Mouse (Mus musculus) liver, embryonic 12.5 days (tissue): ENCODE data around the gene Acsf2. TPM values are rescaled to one million over a fixed set of nuclear protein-coding genes. Genes with fewer than 3 reads are reported as not detected.

Source experiments
- ATAC-seq: fragments of 200-750 bp; cut with Nextera tagmentation; 2 replicates; pipeline ENCODE4 v1.8.0; 2017; ENCODE audit warnings: moderate number of reproducible peaks, mild to moderate bottlenecking, moderate library complexity
- H3K27ac ChIP-seq: fragments of 300-500 bp; sonication (generic); 2 replicates; pipeline ENCODE4 v1.5.1; 2016; ENCODE audit warnings: mild to moderate bottlenecking
- H3K27me3 ChIP-seq: fragments of 300-500 bp; sonication (generic); replicated peaks from 2 replicates; pipeline ENCODE4 v1.6.1; 2016; ENCODE audit warnings: mild to moderate bottlenecking, moderate library complexity
- H3K36me3 ChIP-seq: fragments of 300-500 bp; sonication (generic); 2 replicates; pipeline ENCODE4 v1.6.1; 2016; ENCODE audit warnings: mild to moderate bottlenecking, moderate library complexity
- H3K4me1 ChIP-seq: fragments of 300-500 bp; sonication (generic); 2 replicates; pipeline ENCODE4 v1.6.1; 2016
- H3K4me2 ChIP-seq: fragments of 300-500 bp; sonication (generic); 2 replicates; pipeline ENCODE4 v1.6.1; 2016; ENCODE audit warnings: mild to moderate bottlenecking, moderate library complexity
- H3K4me3 ChIP-seq: fragments of 300-500 bp; sonication (generic); 2 replicates; pipeline ENCODE4 v1.5.1; 2016; ENCODE audit warnings: mild to moderate bottlenecking, moderate library complexity
- H3K9ac ChIP-seq: fragments of 300-500 bp; sonication (generic); 2 replicates; pipeline ENCODE4 v1.6.1; 2016; ENCODE audit warnings: mild to moderate bottlenecking, moderate library complexity
- H3K9me3 ChIP-seq: fragments of 300-500 bp; sonication (generic); replicated peaks from 2 replicates; pipeline ENCODE4 v1.6.1; 2016; ENCODE audit warnings: mild to moderate bottlenecking, moderate library complexity
- WGBS: fragments of 180-500 bp; shearing (Covaris S2); methylation state at CpG from one replicate; pipeline ENCODE4 v1.1.7; 2016; ENCODE audit not compliant: insufficient replicate concordance; 5-methylcytosine and 5-hydroxymethylcytosine counted together
- polyA plus RNA-seq: library from polyadenylated mRNA; unstranded; fragments of >200 nt; fragmentation: Nextera tagmentation; extraction: Ambion mirVana; gene quantifications from 2 replicates; pipeline ENCODE4 v1.2.1, GENCODE M21; 2016

Acsf2 gene
- polyA plus RNA-seq, 1 experiment from 2014 or later = 1.2 TPM

- peaks cover 22% of the 10 kb centered on the region for H3K4me1 ChIP-seq
- no peak for ATAC-seq
- no peaks in the 10 kb centered on the region for H3K36me3 ChIP-seq
- H3K4me3 ChIP-seq = no peak overlapping the region
- WGBS = 28% methylated on average over 5 of the region's 5 CpGs
- H3K9me3 ChIP-seq = no peaks in the 10 kb centered on the region
- no peak overlapping the region for H3K9ac ChIP-seq
- H3K27ac ChIP-seq = no peak overlapping the region
- H3K4me2 ChIP-seq = peak overlapping the region; percentile 59
- H3K27me3 ChIP-seq = peaks cover 43% of the 10 kb centered on the region
These were observed 37.9 kb downstream of the Acsf2 start for GRCm38 (mm10) chr11:94563821-94564220.

- peaks cover 22% of the 10 kb centered on the region for H3K4me1 ChIP-seq
- no peaks in the 10 kb centered on the region for H3K9me3 ChIP-seq
- no peak overlapping the region for H3K9ac ChIP-seq
- H3K27me3 ChIP-seq = peaks cover 43% of the 10 kb centered on the region
- H3K27ac ChIP-seq = no peak overlapping the region
- no peak for ATAC-seq
- H3K4me2 ChIP-seq = no peak overlapping the region
- WGBS = 80% methylated on average over 5 of the region's 5 CpGs
- no peak overlapping the region for H3K4me3 ChIP-seq
- no peaks in the 10 kb centered on the region for H3K36me3 ChIP-seq
These were observed 38.3 kb downstream of the Acsf2 start for GRCm38 (mm10) chr11:94563383-94563782.

GRCm38 (mm10) chr11:94558226-94558625, 43.4 kb downstream of the Acsf2 start:
- H3K27me3 ChIP-seq = peaks cover 6% of the 10 kb centered on the region
- no peak overlapping the region for H3K9ac ChIP-seq
- WGBS = 49% methylated on average over 3 of the region's 3 CpGs
- no peak overlapping the region for H3K4me3 ChIP-seq
- no peaks in the 10 kb centered on the region for H3K9me3 ChIP-seq
- no peak overlapping the region for H3K27ac ChIP-seq
- H3K4me2 ChIP-seq = no peak overlapping the region
- no peak for ATAC-seq
- no peaks in the 10 kb centered on the region for H3K36me3 ChIP-seq
- H3K4me1 ChIP-seq = no peaks in the 10 kb centered on the region

- H3K27ac ChIP-seq = no peak overlapping the region
- H3K9ac ChIP-seq = no peak overlapping the region
These were observed 51.3 kb downstream of the Acsf2 start for GRCm38 (mm10) chr11:94550442-94550744.

GRCm38 (mm10) chr11:94549691-94550441, 51.8 kb downstream of the Acsf2 start:
- Histone ChIP-seq H3K36me3 (no peaks in the 10 kb centered on the region), H3K9me3 (no peaks in the 10 kb centered on the region), H3K4me3 (no peak overlapping the region), H3K4me1 (peaks cover 17% of the 10 kb centered on the region), H3K9ac (0 out of 2 replicates have a peak overlapping the region, but pooled peaks have one; percentile 68), H3K27ac (no peak overlapping the region), H3K4me2 (peak overlapping the region; percentile 90), H3K27me3 (no peaks in the 10 kb centered on the region)
- WGBS = 43% methylated on average over 10 of the region's 10 CpGs
- peak; percentile 17; the same call in 1 of the 2 replicates for ATAC-seq

More at GRCm38 (mm10) chr11:94550442-94550744, 51.3 kb downstream of the Acsf2 start:
- ATAC-seq = no peak
- Histone ChIP-seq H3K4me3 (no peak overlapping the region), H3K4me1 (peaks cover 17% of the 10 kb centered on the region), H3K36me3 (no peaks in the 10 kb centered on the region), H3K4me2 (no peak overlapping the region), H3K9me3 (no peaks in the 10 kb centered on the region), H3K27me3 (no peaks in the 10 kb centered on the region)
- WGBS = 60% methylated on average over 5 of the region's 5 CpGs

GRCm38 (mm10) chr11:94548888-94549690, 52.6 kb downstream of the Acsf2 start, which contains the start of gene Rsad1:
Rsad1 (minus strand) TSS chr11:94549255.
- Histone ChIP-seq H3K4me1 (peaks cover 17% of the 10 kb centered on the region), H3K36me3 (no peaks in the 10 kb centered on the region), H3K4me2 (peak within 1 kb of the TSS; percentile 90), H3K9me3 (no peaks in the 10 kb centered on the region), H3K4me3 (peak within 1 kb of the TSS; percentile 62), H3K9ac (peak within 1 kb of the TSS; percentile 68), H3K27ac (peak within 1 kb of the TSS; percentile 52; the same call in 1 of the 2 replicates), H3K27me3 (no peaks in the 10 kb centered on the region)
- 3% methylated on average over 49 of the region's 49 CpGs for WGBS
- peak; percentile 81 for ATAC-seq

- peak overlapping the region; percentile 90 for H3K4me2 ChIP-seq
- H3K27me3 ChIP-seq = no peaks in the 10 kb centered on the region
- H3K4me3 ChIP-seq = peak overlapping the region; percentile 62
- 10% methylated on average over 24 of the region's 24 CpGs for WGBS
- H3K9me3 ChIP-seq = no peaks in the 10 kb centered on the region
- peaks cover 17% of the 10 kb centered on the region for H3K4me1 ChIP-seq
- peak overlapping the region; percentile 68 for H3K9ac ChIP-seq
- H3K36me3 ChIP-seq = no peaks in the 10 kb centered on the region
- 0 out of 2 replicates have a peak overlapping the region, but pooled peaks have one; percentile 52 for H3K27ac ChIP-seq
- ATAC-seq = peak; percentile 7; the same call in 1 of the 2 replicates
These were observed 53.5 kb downstream of the Acsf2 start for GRCm38 (mm10) chr11:94548041-94548784.

- Histone ChIP-seq H3K27ac (no peak overlapping the region), H3K36me3 (no peaks in the 10 kb centered on the region), H3K4me2 (no peak overlapping the region), H3K9ac (no peak overlapping the region), H3K4me3 (no peak overlapping the region), H3K9me3 (no peaks in the 10 kb centered on the region), H3K4me1 (peaks cover 17% of the 10 kb centered on the region), H3K27me3 (no peaks in the 10 kb centered on the region)
- no peak for ATAC-seq
- WGBS = 77% methylated on average over 6 of the region's 6 CpGs
These were observed 54.4 kb downstream of the Acsf2 start for GRCm38 (mm10) chr11:94547271-94547670.

GRCm38 (mm10) chr11:94546381-94546780, 55.3 kb downstream of the Acsf2 start:
- no peak overlapping the region for H3K27ac ChIP-seq
- WGBS = 81% methylated on average over 5 of the region's 5 CpGs
- H3K36me3 ChIP-seq = no peaks in the 10 kb centered on the region
- no peak overlapping the region for H3K4me2 ChIP-seq
- H3K9ac ChIP-seq = no peak overlapping the region
- no peak overlapping the region for H3K4me3 ChIP-seq
- no peaks in the 10 kb centered on the region for H3K9me3 ChIP-seq
- ATAC-seq = no peak
- H3K27me3 ChIP-seq = no peaks in the 10 kb centered on the region
- H3K4me1 ChIP-seq = peaks cover 17% of the 10 kb centered on the region

GRCm38 (mm10) chr11:94544422-94544821, 57.2 kb downstream of the Acsf2 start:
- H3K36me3 ChIP-seq = no peaks in the 10 kb centered on the region
- H3K4me1 ChIP-seq = peaks cover 14% of the 10 kb centered on the region
- H3K4me2 ChIP-seq = no peak overlapping the region
- H3K27ac ChIP-seq = no peak overlapping the region
- WGBS = 70% methylated on average over 18 of the region's 18 CpGs
- ATAC-seq = no peak
- no peaks in the 10 kb centered on the region for H3K27me3 ChIP-seq
- H3K9me3 ChIP-seq = no peaks in the 10 kb centered on the region
- no peak overlapping the region for H3K9ac ChIP-seq
- no peak overlapping the region for H3K4me3 ChIP-seq

GRCm38 (mm10) chr11:94543932-94544331, 57.7 kb downstream of the Acsf2 start:
- Histone ChIP-seq H3K36me3 (no peaks in the 10 kb centered on the region), H3K9me3 (no peaks in the 10 kb centered on the region), H3K4me3 (no peak overlapping the region), H3K4me1 (peaks cover 11% of the 10 kb centered on the region), H3K9ac (no peak overlapping the region), H3K27me3 (no peaks in the 10 kb centered on the region), H3K27ac (no peak overlapping the region), H3K4me2 (no peak overlapping the region)
- ATAC-seq = no peak
- 45% methylated on average over 9 of the region's 9 CpGs for WGBS
